Mouse (Mus musculus): ENCODE results near the gene Olfr1368. TPM values are rescaled to one million over a fixed set of nuclear protein-coding genes. Genes with fewer than 3 reads are reported as not detected.
A peak's percentile ranks its signal among the peaks of the same experiment; 100 is the strongest.

Gene Olfr1368
- not detected in 2 replicates for polyA plus RNA-seq (2014; fragmentation: Nextera tagmentation; extraction: Ambion mirVana)

DNA sequence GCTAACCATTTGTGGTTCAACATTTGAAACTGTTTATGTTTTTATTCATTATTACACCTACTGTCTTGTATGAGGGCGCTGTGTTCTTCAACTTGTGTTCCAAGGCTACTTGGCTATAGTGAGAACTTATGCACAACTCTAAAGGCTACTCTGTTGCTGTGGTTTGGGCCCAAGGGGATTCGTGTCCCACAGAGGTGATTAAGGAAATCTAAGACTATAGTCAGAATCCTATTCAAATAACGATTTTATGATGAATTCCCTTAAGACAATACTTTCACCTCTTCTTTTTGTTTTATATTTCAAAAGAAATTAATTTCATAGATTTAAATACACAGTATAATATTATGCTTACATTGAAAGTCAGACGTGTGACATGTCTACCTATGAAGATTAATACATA is at the start of gene Olfr1368:
TSS of gene Olfr1368 (minus strand) at position 101 of the 400 bp plus-strand sequence.
- no peak within 1 kb of the TSS for H3K4me3 ChIP-seq (replicated peaks; ENCODE audit: low read depth, low read length)
- no peaks in the 10 kb centered on the region for H3K4me1 ChIP-seq (ENCODE audit: control insufficient read depth, insufficient read depth, low read length)
- no peak within 1 kb of the TSS for H3K27ac ChIP-seq (replicated peaks; ENCODE audit: low read depth, low read length)
- H3K36me3 ChIP-seq (ENCODE audit: control insufficient read depth, insufficient read depth, low read length): no peaks in the 10 kb centered on the region
- ATAC-seq (ENCODE audit: low FRiP score, low TSS enrichment) (no peak), DNase-seq (no peak)
- H3K9ac ChIP-seq (replicated peaks; ENCODE audit: low read length): no peak within 1 kb of the TSS
- H3K9me3 ChIP-seq (ENCODE audit: control insufficient read depth, low read length): no peaks in the 10 kb centered on the region
- no peaks in the 10 kb centered on the region for H3K27me3 ChIP-seq (ENCODE audit: control insufficient read depth, insufficient read depth, low read length)
- H3K4me2 ChIP-seq (ENCODE audit: low read length): no peak within 1 kb of the TSS
- WGBS: 77% methylated on average over 4 of the region's 4 CpGs

DNA sequence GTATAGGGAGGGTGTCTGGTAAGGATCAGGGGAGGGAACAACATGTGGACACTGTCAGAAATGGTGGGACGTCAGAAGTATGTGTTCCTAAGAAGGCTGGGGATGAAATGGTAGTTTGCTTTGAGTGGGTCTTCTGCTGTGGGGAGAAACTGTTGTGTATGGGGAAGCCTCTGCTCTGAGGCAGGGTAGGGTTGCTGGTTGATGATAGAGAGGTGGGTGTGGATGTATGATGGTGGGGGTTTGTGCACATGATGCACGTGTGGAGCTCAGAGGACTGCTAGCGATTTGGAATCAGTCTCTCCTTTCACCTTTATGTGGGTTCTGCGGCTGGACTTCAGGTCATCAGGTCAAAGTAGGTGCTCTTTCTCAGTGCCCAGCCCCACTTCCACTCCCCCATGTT is 39.9 kb upstream of the Olfr1368 start:
- no peak overlapping the region for H3K9ac ChIP-seq (replicated peaks; ENCODE audit: low read length)
- 93% methylated on average over 4 of the region's 4 CpGs for WGBS
- no peak overlapping the region for H3K4me2 ChIP-seq (ENCODE audit: low read length)
- DNase-seq: no peak
- H3K27ac ChIP-seq (replicated peaks; ENCODE audit: low read depth, low read length): no peak overlapping the region
- no peak overlapping the region for H3K4me3 ChIP-seq (replicated peaks; ENCODE audit: low read depth, low read length)
- H3K36me3 ChIP-seq (ENCODE audit: control insufficient read depth, insufficient read depth, low read length): peaks cover 84% of the 10 kb centered on the region
- peaks cover 12% of the 10 kb centered on the region for H3K4me1 ChIP-seq (ENCODE audit: control insufficient read depth, insufficient read depth, low read length)
- no peaks in the 10 kb centered on the region for H3K9me3 ChIP-seq (ENCODE audit: control insufficient read depth, low read length)
- no peak for ATAC-seq (ENCODE audit: low FRiP score, low TSS enrichment)
- no peaks in the 10 kb centered on the region for H3K27me3 ChIP-seq (ENCODE audit: control insufficient read depth, insufficient read depth, low read length)

DNA sequence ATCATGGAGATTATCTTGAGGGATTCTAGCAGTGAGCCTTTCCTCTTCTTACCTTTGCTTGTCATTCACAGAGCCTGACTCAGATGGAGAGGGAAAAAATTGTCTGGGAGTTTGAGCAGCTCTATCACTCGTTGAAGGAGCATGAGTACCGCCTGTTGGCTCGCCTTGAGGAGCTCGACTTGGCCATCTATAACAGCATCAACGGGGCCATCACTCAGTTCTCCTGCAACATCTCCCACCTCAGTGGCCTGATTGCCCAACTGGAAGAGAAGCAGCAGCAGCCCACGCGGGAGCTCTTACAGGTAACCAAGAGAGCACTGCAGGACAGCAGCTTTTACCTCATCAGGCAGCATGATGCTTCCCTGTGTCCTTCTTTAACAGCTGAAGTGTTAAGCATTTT is 38.0 kb upstream of the Olfr1368 start:
- WGBS: 97% methylated on average over 7 of the region's 7 CpGs
- peaks cover 65% of the 10 kb centered on the region for H3K36me3 ChIP-seq (ENCODE audit: control insufficient read depth, insufficient read depth, low read length)
- H3K4me2 ChIP-seq (ENCODE audit: low read length): no peak overlapping the region
- ATAC-seq (ENCODE audit: low FRiP score, low TSS enrichment): no peak
- DNase-seq: no peak
- no peaks in the 10 kb centered on the region for H3K9me3 ChIP-seq (ENCODE audit: control insufficient read depth, low read length)
- no peak overlapping the region for H3K4me3 ChIP-seq (replicated peaks; ENCODE audit: low read depth, low read length)
- H3K27ac ChIP-seq (replicated peaks; ENCODE audit: low read depth, low read length): no peak overlapping the region
- H3K4me1 ChIP-seq (ENCODE audit: control insufficient read depth, insufficient read depth, low read length): peaks cover 18% of the 10 kb centered on the region
- no peak overlapping the region for H3K9ac ChIP-seq (replicated peaks; ENCODE audit: low read length)
- H3K27me3 ChIP-seq (ENCODE audit: control insufficient read depth, insufficient read depth, low read length): no peaks in the 10 kb centered on the region

- peaks cover 59% of the 10 kb centered on the region for H3K36me3 ChIP-seq (ENCODE audit: control insufficient read depth, insufficient read depth, low read length)
- no peak overlapping the region for H3K4me2 ChIP-seq (ENCODE audit: low read length)
- H3K27ac ChIP-seq (replicated peaks; ENCODE audit: low read depth, low read length): no peak overlapping the region
- H3K9me3 ChIP-seq (ENCODE audit: control insufficient read depth, low read length): no peaks in the 10 kb centered on the region
- WGBS: 96% methylated on average over 6 of the region's 6 CpGs
- H3K4me1 ChIP-seq (ENCODE audit: control insufficient read depth, insufficient read depth, low read length): peaks cover 19% of the 10 kb centered on the region
- no peak overlapping the region for H3K9ac ChIP-seq (replicated peaks; ENCODE audit: low read length)
- no peaks in the 10 kb centered on the region for H3K27me3 ChIP-seq (ENCODE audit: control insufficient read depth, insufficient read depth, low read length)
- DNase-seq (no peak), ATAC-seq (ENCODE audit: low FRiP score, low TSS enrichment) (no peak)
- H3K4me3 ChIP-seq (replicated peaks; ENCODE audit: low read depth, low read length): no peak overlapping the region
Measured at GRCm38 (mm10) chr13:21183066-21183465, 37.4 kb upstream of the Olfr1368 start.

GRCm38 (mm10) chr13:21181996-21182395 is 36.3 kb upstream of the Olfr1368 start:
- peak overlapping the region; percentile 99 for H3K4me3 ChIP-seq (replicated peaks; ENCODE audit: low read depth, low read length)
- H3K4me2 ChIP-seq (ENCODE audit: low read length): peak overlapping the region; percentile 73
- no peaks in the 10 kb centered on the region for H3K9me3 ChIP-seq (ENCODE audit: control insufficient read depth, low read length)
- peaks cover 49% of the 10 kb centered on the region for H3K36me3 ChIP-seq (ENCODE audit: control insufficient read depth, insufficient read depth, low read length)
- no peak for ATAC-seq (ENCODE audit: low FRiP score, low TSS enrichment)
- H3K4me1 ChIP-seq (ENCODE audit: control insufficient read depth, insufficient read depth, low read length): peaks cover 19% of the 10 kb centered on the region
- no peaks in the 10 kb centered on the region for H3K27me3 ChIP-seq (ENCODE audit: control insufficient read depth, insufficient read depth, low read length)
- H3K27ac ChIP-seq (replicated peaks; ENCODE audit: low read depth, low read length): no peak overlapping the region
- WGBS: 69% methylated on average over 7 of the region's 7 CpGs
- DNase-seq: no peak
- H3K9ac ChIP-seq (replicated peaks; ENCODE audit: low read length): peak overlapping the region; percentile 77; the same call in 1 of the 2 replicates

- H3K9me3 ChIP-seq (ENCODE audit: control insufficient read depth, low read length): no peaks in the 10 kb centered on the region
- peak overlapping the region; percentile 91 for H3K27ac ChIP-seq (replicated peaks; ENCODE audit: low read depth, low read length)
- 1% methylated on average over 71 of the region's 71 CpGs for WGBS
- H3K4me2 ChIP-seq (ENCODE audit: low read length): peak overlapping the region; percentile 73
- DNase-seq (peak; percentile 74), ATAC-seq (ENCODE audit: low FRiP score, low TSS enrichment) (peak; percentile 43)
- H3K4me1 ChIP-seq (ENCODE audit: control insufficient read depth, insufficient read depth, low read length): peaks cover 19% of the 10 kb centered on the region
- H3K27me3 ChIP-seq (ENCODE audit: control insufficient read depth, insufficient read depth, low read length): no peaks in the 10 kb centered on the region
- peak overlapping the region; percentile 77 for H3K9ac ChIP-seq (replicated peaks; ENCODE audit: low read length)
- H3K36me3 ChIP-seq (ENCODE audit: control insufficient read depth, insufficient read depth, low read length): peaks cover 38% of the 10 kb centered on the region
- H3K4me3 ChIP-seq (replicated peaks; ENCODE audit: low read depth, low read length): peak overlapping the region; percentile 99
Measured at GRCm38 (mm10) chr13:21180551-21181530, 35.2 kb upstream of the Olfr1368 start.

- Histone ChIP-seq H3K9me3 (ENCODE audit: control insufficient read depth, low read length) (no peaks in the 10 kb centered on the region), H3K36me3 (ENCODE audit: control insufficient read depth, insufficient read depth, low read length) (peaks cover 29% of the 10 kb centered on the region), H3K4me3 (replicated peaks; ENCODE audit: low read depth, low read length) (peak overlapping the region; percentile 99), H3K4me2 (ENCODE audit: low read length) (peak overlapping the region; percentile 73), H3K27ac (replicated peaks; ENCODE audit: low read depth, low read length) (peak overlapping the region; percentile 91), H3K27me3 (ENCODE audit: control insufficient read depth, insufficient read depth, low read length) (no peaks in the 10 kb centered on the region), H3K9ac (replicated peaks; ENCODE audit: low read length) (peak overlapping the region; percentile 77), H3K4me1 (ENCODE audit: control insufficient read depth, insufficient read depth, low read length) (peaks cover 19% of the 10 kb centered on the region)
- ATAC-seq (ENCODE audit: low FRiP score, low TSS enrichment): peak; percentile 94
- WGBS: under 1% methylated on average over 67 of the region's 80 CpGs
- peak; percentile 92 for DNase-seq
Measured at GRCm38 (mm10) chr13:21179724-21180550, 34.3 kb upstream of the Olfr1368 start.

DNA sequence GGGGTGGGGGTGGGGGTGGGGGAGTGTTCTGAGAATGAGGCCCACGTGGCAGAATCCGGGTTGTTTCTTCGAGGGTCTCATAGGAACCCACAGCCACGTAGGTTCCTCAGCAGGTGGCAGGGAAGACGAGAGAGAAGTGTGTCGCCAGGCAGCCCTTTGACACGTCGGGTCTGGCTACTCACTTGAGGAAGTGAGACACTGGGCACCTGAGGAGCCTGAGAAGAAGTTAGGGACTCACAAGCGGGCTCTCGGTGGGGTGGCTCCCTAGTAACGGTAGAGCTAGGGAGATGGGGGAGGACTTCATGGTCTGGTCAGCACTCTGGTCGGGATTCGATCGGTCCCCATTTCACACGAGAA is 33.7 kb upstream of the Olfr1368 start, which contains the start of gene Trim27:
TSS of gene Trim27 (plus strand) at position 79 of the 357 bp plus-strand sequence.
- peak within 1 kb of the TSS; percentile 91 for H3K27ac ChIP-seq (replicated peaks; ENCODE audit: low read depth, low read length)
- ATAC-seq (ENCODE audit: low FRiP score, low TSS enrichment): peak; percentile 49
- H3K9ac ChIP-seq (replicated peaks; ENCODE audit: low read length): peak within 1 kb of the TSS; percentile 77
- no peak for DNase-seq
- peak within 1 kb of the TSS; percentile 73 for H3K4me2 ChIP-seq (ENCODE audit: low read length)
- H3K9me3 ChIP-seq (ENCODE audit: control insufficient read depth, low read length): no peaks in the 10 kb centered on the region
- peaks cover 19% of the 10 kb centered on the region for H3K4me1 ChIP-seq (ENCODE audit: control insufficient read depth, insufficient read depth, low read length)
- H3K27me3 ChIP-seq (ENCODE audit: control insufficient read depth, insufficient read depth, low read length): no peaks in the 10 kb centered on the region
- WGBS: under 1% methylated on average over 15 of the region's 15 CpGs
- peak within 1 kb of the TSS; percentile 99 for H3K4me3 ChIP-seq (replicated peaks; ENCODE audit: low read depth, low read length)
- peaks cover 23% of the 10 kb centered on the region for H3K36me3 ChIP-seq (ENCODE audit: control insufficient read depth, insufficient read depth, low read length)

All from midbrain, embryonic 14.5 days (tissue).